Mouse (Mus musculus) embryonic facial prominence, embryonic 13.5 days (tissue): ENCODE data around the gene Dnah6. TPM values are rescaled to one million over a fixed set of nuclear protein-coding genes. Genes with fewer than 3 reads are reported as not detected.

Experiments
- ATAC-seq: fragments of 200-750 bp; cut with Nextera tagmentation; 2 replicates; pipeline ENCODE4 v1.8.0; 2017; ENCODE audit warnings: low read depth; ENCODE audit not compliant: insufficient number of reproducible peaks, insufficient read depth, low FRiP score, low TSS enrichment
- H3K27ac ChIP-seq: fragments of 300-500 bp; sonication (generic); 2 replicates; pipeline ENCODE4 v1.5.1; 2015; ENCODE audit warnings: moderate library complexity, mild to moderate bottlenecking, inconsistent platforms
- H3K27me3 ChIP-seq: fragments of 300-500 bp; sonication (generic); 2 replicates; pipeline ENCODE4 v1.6.1; 2015; ENCODE audit warnings: mild to moderate bottlenecking, inconsistent platforms
- H3K36me3 ChIP-seq: fragments of 300-500 bp; sonication (generic); 2 replicates; pipeline ENCODE4 v1.6.1; 2015; ENCODE audit warnings: mild to moderate bottlenecking, inconsistent platforms
- H3K4me1 ChIP-seq: fragments of 300-500 bp; sonication (generic); 2 replicates; pipeline ENCODE4 v1.6.1; 2015; ENCODE audit warnings: inconsistent platforms
- H3K4me2 ChIP-seq: fragments of 300-500 bp; sonication (generic); 2 replicates; pipeline ENCODE4 v1.6.1; 2015; ENCODE audit warnings: moderate library complexity, mild to moderate bottlenecking, inconsistent platforms
- H3K4me3 ChIP-seq: fragments of 300-500 bp; sonication (generic); 2 replicates; pipeline ENCODE4 v1.5.1; 2015; ENCODE audit warnings: mild to moderate bottlenecking, inconsistent platforms
- H3K9ac ChIP-seq: fragments of 300-500 bp; sonication (generic); 2 replicates; pipeline ENCODE4 v1.6.1; 2015; ENCODE audit warnings: mild to moderate bottlenecking, inconsistent platforms
- H3K9me3 ChIP-seq: fragments of 300-500 bp; sonication (generic); 2 replicates; pipeline ENCODE4 v1.6.1; 2016; ENCODE audit warnings: inconsistent platforms
- WGBS: fragments of 180-500 bp; shearing (Covaris S2); methylation state at CpG from one replicate; pipeline ENCODE4 v1.1.7; 2015; ENCODE audit warnings: mixed read lengths; 5-methylcytosine and 5-hydroxymethylcytosine counted together
- polyA plus RNA-seq: library from polyadenylated mRNA; unstranded; fragments of >200 nt; fragmentation: Nextera tagmentation; extraction: Ambion mirVana; gene quantifications from 2 replicates; pipeline ENCODE4 v1.2.1, GENCODE M21; 2015

The Dnah6 gene
- polyA plus RNA-seq, 1 experiment from 2014 or later: not detected

- WGBS: 71% methylated on average over 5 of the region's 5 CpGs
- H3K9ac ChIP-seq: no peak overlapping the region
- peaks cover 8% of the 10 kb centered on the region; the same call in 1 of the 2 replicates for H3K4me1 ChIP-seq
- no peak overlapping the region for H3K4me3 ChIP-seq
- no peaks in the 10 kb centered on the region for H3K36me3 ChIP-seq
- no peak for ATAC-seq
- H3K27me3 ChIP-seq: no peaks in the 10 kb centered on the region
- H3K4me2 ChIP-seq: no peak overlapping the region
- H3K27ac ChIP-seq: no peak overlapping the region
- no peaks in the 10 kb centered on the region for H3K9me3 ChIP-seq
Observed at GRCm38 (mm10) chr6:73184276-73184675, 37.2 kb downstream of the Dnah6 start.

- WGBS: 47% methylated on average over 3 of the region's 3 CpGs
- Histone ChIP-seq H3K9ac (no peak overlapping the region), H3K27me3 (no peaks in the 10 kb centered on the region), H3K36me3 (no peaks in the 10 kb centered on the region), H3K4me1 (peaks cover 8% of the 10 kb centered on the region; the same call in 1 of the 2 replicates), H3K9me3 (no peaks in the 10 kb centered on the region), H3K27ac (no peak overlapping the region), H3K4me2 (no peak overlapping the region), H3K4me3 (no peak overlapping the region)
- ATAC-seq: no peak
Observed at GRCm38 (mm10) chr6:73182987-73183386, 38.5 kb downstream of the Dnah6 start.

- ATAC-seq: no peak
- Histone ChIP-seq H3K36me3 (no peaks in the 10 kb centered on the region), H3K27me3 (no peaks in the 10 kb centered on the region), H3K4me3 (no peak overlapping the region), H3K9ac (no peak overlapping the region), H3K4me1 (peaks cover 8% of the 10 kb centered on the region; the same call in 1 of the 2 replicates), H3K27ac (no peak overlapping the region), H3K9me3 (no peaks in the 10 kb centered on the region), H3K4me2 (no peak overlapping the region)
- 16% methylated on average over 3 of the region's 3 CpGs for WGBS
Observed at GRCm38 (mm10) chr6:73182410-73182809, 39.0 kb downstream of the Dnah6 start.

GRCm38 (mm10) chr6:73182006-73182405, 39.4 kb downstream of the Dnah6 start:
- H3K9ac ChIP-seq: no peak overlapping the region
- no peaks in the 10 kb centered on the region for H3K36me3 ChIP-seq
- H3K27ac ChIP-seq: no peak overlapping the region
- no peak for ATAC-seq
- no peaks in the 10 kb centered on the region for H3K27me3 ChIP-seq
- H3K9me3 ChIP-seq: no peaks in the 10 kb centered on the region
- 68% methylated on average over 4 of the region's 4 CpGs for WGBS
- H3K4me2 ChIP-seq: no peak overlapping the region
- peaks cover 8% of the 10 kb centered on the region; the same call in 1 of the 2 replicates for H3K4me1 ChIP-seq
- no peak overlapping the region for H3K4me3 ChIP-seq

GRCm38 (mm10) chr6:73175156-73175555, 46.3 kb downstream of the Dnah6 start:
- no peak overlapping the region for H3K4me3 ChIP-seq
- H3K9me3 ChIP-seq: no peaks in the 10 kb centered on the region
- no peaks in the 10 kb centered on the region for H3K36me3 ChIP-seq
- H3K27me3 ChIP-seq: no peaks in the 10 kb centered on the region
- no peak overlapping the region for H3K4me2 ChIP-seq
- ATAC-seq: no peak
- H3K9ac ChIP-seq: no peak overlapping the region
- 73% methylated on average over 3 of the region's 3 CpGs for WGBS
- no peaks in the 10 kb centered on the region for H3K4me1 ChIP-seq
- no peak overlapping the region for H3K27ac ChIP-seq

- ATAC-seq: no peak
- Histone ChIP-seq H3K27ac (no peak overlapping the region), H3K36me3 (no peaks in the 10 kb centered on the region), H3K4me1 (no peaks in the 10 kb centered on the region), H3K4me3 (no peak overlapping the region), H3K9me3 (no peaks in the 10 kb centered on the region), H3K27me3 (no peaks in the 10 kb centered on the region), H3K9ac (no peak overlapping the region), H3K4me2 (no peak overlapping the region)
- 81% methylated on average over 3 of the region's 3 CpGs for WGBS
Observed at GRCm38 (mm10) chr6:73167230-73167629, 54.2 kb downstream of the Dnah6 start.

- no peaks in the 10 kb centered on the region for H3K4me1 ChIP-seq
- no peaks in the 10 kb centered on the region for H3K27me3 ChIP-seq
- H3K4me3 ChIP-seq: no peak overlapping the region
- H3K27ac ChIP-seq: no peak overlapping the region
- H3K36me3 ChIP-seq: no peaks in the 10 kb centered on the region
- no peak overlapping the region for H3K9ac ChIP-seq
- no peaks in the 10 kb centered on the region for H3K9me3 ChIP-seq
- no peak overlapping the region for H3K4me2 ChIP-seq
- WGBS: 90% methylated on average over 1 of the region's 1 CpGs
- no peak for ATAC-seq
Observed at GRCm38 (mm10) chr6:73162958-73163357, 58.5 kb downstream of the Dnah6 start.

GRCm38 (mm10) chr6:73161338-73161737, 60.1 kb downstream of the Dnah6 start:
- ATAC-seq: no peak
- H3K9me3 ChIP-seq: no peaks in the 10 kb centered on the region
- 81% methylated on average over 4 of the region's 4 CpGs for WGBS

GRCm38 (mm10) chr6:73155455-73155854, 66.0 kb downstream of the Dnah6 start:
- Histone ChIP-seq H3K4me1 (no peaks in the 10 kb centered on the region), H3K27ac (no peak overlapping the region), H3K27me3 (no peaks in the 10 kb centered on the region), H3K9me3 (no peaks in the 10 kb centered on the region), H3K4me3 (no peak overlapping the region), H3K36me3 (no peaks in the 10 kb centered on the region), H3K9ac (no peak overlapping the region), H3K4me2 (no peak overlapping the region)
- no peak for ATAC-seq
- 77% methylated on average over 2 of the region's 2 CpGs for WGBS

More at GRCm38 (mm10) chr6:73161338-73161737, 60.1 kb downstream of the Dnah6 start:
- H3K9ac ChIP-seq: no peak overlapping the region
- H3K4me3 ChIP-seq: no peak overlapping the region
- no peak overlapping the region for H3K4me2 ChIP-seq
- H3K27me3 ChIP-seq: no peaks in the 10 kb centered on the region
- no peaks in the 10 kb centered on the region for H3K36me3 ChIP-seq
- H3K27ac ChIP-seq: no peak overlapping the region
- H3K4me1 ChIP-seq: no peaks in the 10 kb centered on the region

- Histone ChIP-seq H3K36me3 (no peaks in the 10 kb centered on the region), H3K27ac (no peak overlapping the region), H3K27me3 (no peaks in the 10 kb centered on the region), H3K9ac (no peak overlapping the region), H3K4me3 (no peak overlapping the region), H3K4me2 (no peak overlapping the region), H3K9me3 (no peaks in the 10 kb centered on the region), H3K4me1 (no peaks in the 10 kb centered on the region)
- 0% methylated on average over 1 of the region's 1 CpGs for WGBS
- no peak for ATAC-seq
Observed at GRCm38 (mm10) chr6:73153675-73154074, 67.8 kb downstream of the Dnah6 start.

GRCm38 (mm10) chr6:73143403-73143802, 78.0 kb downstream of the Dnah6 start:
- no peak overlapping the region for H3K9ac ChIP-seq

GRCm38 (mm10) chr6:73142776-73143175, 78.7 kb downstream of the Dnah6 start:
- WGBS: 84% methylated on average over 4 of the region's 4 CpGs
- no peaks in the 10 kb centered on the region for H3K36me3 ChIP-seq
- no peak overlapping the region for H3K9ac ChIP-seq
- H3K27ac ChIP-seq: no peak overlapping the region
- no peak overlapping the region for H3K4me3 ChIP-seq
- 0 out of 2 replicates have a peak, but pooled peaks cover 2% of the 10 kb centered on the region for H3K4me1 ChIP-seq
- no peaks in the 10 kb centered on the region for H3K27me3 ChIP-seq
- H3K9me3 ChIP-seq: no peaks in the 10 kb centered on the region
- H3K4me2 ChIP-seq: no peak overlapping the region
- no peak for ATAC-seq

More at GRCm38 (mm10) chr6:73143403-73143802, 78.0 kb downstream of the Dnah6 start:
- Histone ChIP-seq H3K27ac (no peak overlapping the region), H3K36me3 (no peaks in the 10 kb centered on the region), H3K4me3 (no peak overlapping the region), H3K27me3 (no peaks in the 10 kb centered on the region), H3K9me3 (no peaks in the 10 kb centered on the region), H3K4me2 (no peak overlapping the region), H3K4me1 (0 out of 2 replicates have a peak, but pooled peaks cover 2% of the 10 kb centered on the region)
- 91% methylated on average over 7 of the region's 7 CpGs for WGBS
- no peak for ATAC-seq
